Mouse (Mus musculus): ENCODE data around the gene Etnk2. TPM values are rescaled to one million over a fixed set of nuclear protein-coding genes. Genes with fewer than 3 reads are reported as not detected.

Gene Etnk2
- polyA plus RNA-seq, 1 experiment from 2014 or later, result 21.6 TPM

DNA sequence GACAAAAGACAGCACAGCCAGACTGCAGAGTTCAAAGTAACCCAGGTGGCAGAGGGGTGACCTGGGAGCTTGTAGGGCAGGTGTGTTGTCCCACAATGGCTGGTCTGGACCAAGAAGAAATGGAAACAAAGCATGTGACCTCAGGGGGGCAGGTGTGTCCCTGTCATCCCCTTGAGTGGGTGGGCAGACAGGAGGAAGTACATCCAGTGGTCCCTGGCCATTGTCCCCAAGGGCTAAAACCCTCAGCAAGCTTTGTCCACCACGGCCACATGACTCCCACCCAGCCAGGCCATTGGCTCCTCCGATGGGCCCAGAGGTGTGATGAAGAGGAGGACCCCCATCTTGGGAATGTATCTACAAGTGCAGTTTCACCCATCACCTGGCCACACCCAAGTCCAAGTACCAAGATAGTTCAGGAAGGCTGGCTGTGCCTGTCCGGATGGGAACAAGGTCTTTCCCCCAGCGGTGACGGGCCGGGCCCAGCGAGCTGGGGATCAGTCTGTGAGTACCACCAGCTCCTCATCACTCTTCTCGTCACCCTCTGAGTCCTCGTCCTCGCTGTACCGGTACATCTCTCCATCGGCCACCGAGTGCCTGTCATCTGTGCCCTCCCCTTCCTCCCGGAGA is 19.9 kb downstream of the Etnk2 start:
- H3K9me3 ChIP-seq (ENCODE audit: control insufficient read depth, low read length), result no peaks in the 10 kb centered on the region
- no peaks in the 10 kb centered on the region for H3K27me3 ChIP-seq (ENCODE audit: control insufficient read depth, insufficient read depth, low read length)
- no peaks in the 10 kb centered on the region for H3K36me3 ChIP-seq (ENCODE audit: control insufficient read depth, insufficient read depth, low read length)
- peak overlapping the region; percentile 78; the same call in 1 of the 2 replicates for H3K27ac ChIP-seq (ENCODE audit: low read depth, low read length)
- no peak overlapping the region for H3K4me3 ChIP-seq (ENCODE audit: low read depth, low read length)
- H3K9ac ChIP-seq (replicated peaks; ENCODE audit: low read depth, low read length), result no peak overlapping the region
- no peak for ATAC-seq (ENCODE audit: low read depth)
- WGBS, result 94% methylated on average over 14 of the region's 14 CpGs
- no peak overlapping the region for H3K4me2 ChIP-seq (ENCODE audit: low read depth, low read length)
- H3K4me1 ChIP-seq (ENCODE audit: control insufficient read depth, insufficient read depth, low read length), result no peaks in the 10 kb centered on the region

DNA sequence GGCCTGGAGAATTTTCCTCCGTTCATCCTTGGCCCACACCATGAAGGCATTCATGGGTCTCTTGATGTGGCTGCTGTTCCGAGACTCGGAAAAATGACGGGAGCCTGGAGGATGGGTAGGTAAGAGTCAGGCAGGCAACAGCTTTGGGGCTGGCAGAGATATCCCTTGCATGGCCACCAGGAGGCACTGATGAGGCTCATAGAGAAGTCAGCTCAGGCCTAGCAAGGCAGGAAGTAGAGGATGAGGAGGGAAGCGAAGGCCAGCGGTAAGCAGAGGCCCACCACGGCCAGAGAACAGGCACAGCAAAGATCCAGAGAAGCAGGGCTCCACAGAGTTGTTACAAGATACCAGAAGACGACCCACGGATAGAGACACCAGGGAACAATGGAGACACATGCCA is 22.1 kb downstream of the Etnk2 start:
- H3K9me3 ChIP-seq (ENCODE audit: control insufficient read depth, low read length), result no peaks in the 10 kb centered on the region
- H3K4me3 ChIP-seq (ENCODE audit: low read depth, low read length), result no peak overlapping the region
- H3K4me1 ChIP-seq (ENCODE audit: control insufficient read depth, insufficient read depth, low read length), result no peaks in the 10 kb centered on the region
- no peaks in the 10 kb centered on the region for H3K27me3 ChIP-seq (ENCODE audit: control insufficient read depth, insufficient read depth, low read length)
- WGBS, result 47% methylated on average over 9 of the region's 9 CpGs
- H3K27ac ChIP-seq (ENCODE audit: low read depth, low read length), result 0 out of 2 replicates have a peak overlapping the region, but pooled peaks have one; percentile 10
- 0 out of 2 replicates have a peak, but pooled peaks have one; percentile 25 for ATAC-seq (ENCODE audit: low read depth)
- H3K4me2 ChIP-seq (ENCODE audit: low read depth, low read length), result no peak overlapping the region
- no peaks in the 10 kb centered on the region for H3K36me3 ChIP-seq (ENCODE audit: control insufficient read depth, insufficient read depth, low read length)
- peak overlapping the region; percentile 32; the same call in 1 of the 2 replicates for H3K9ac ChIP-seq (replicated peaks; ENCODE audit: low read depth, low read length)

DNA sequence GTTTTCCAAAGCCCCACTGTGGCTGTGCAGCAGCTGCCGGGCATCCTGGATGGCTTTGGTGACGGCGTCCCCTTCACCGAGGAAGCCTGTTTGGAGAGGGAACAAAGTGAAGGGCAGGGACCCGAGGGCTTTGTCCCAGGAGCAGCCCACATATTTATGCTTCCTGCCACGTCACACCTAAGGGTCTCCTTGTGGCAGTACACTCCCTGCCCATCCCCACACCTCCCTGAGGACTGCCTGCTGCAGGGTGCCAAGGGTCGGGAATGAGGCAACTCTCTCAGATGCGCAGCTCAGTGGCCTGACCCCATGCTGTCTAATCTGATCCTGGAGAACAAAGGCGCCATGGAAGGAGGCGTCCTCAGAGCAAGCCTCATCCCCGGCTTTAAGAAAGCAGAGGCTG is 22.8 kb downstream of the Etnk2 start:
- H3K4me1 ChIP-seq (ENCODE audit: control insufficient read depth, insufficient read depth, low read length), result no peaks in the 10 kb centered on the region
- no peaks in the 10 kb centered on the region for H3K9me3 ChIP-seq (ENCODE audit: control insufficient read depth, low read length)
- H3K4me3 ChIP-seq (ENCODE audit: low read depth, low read length), result no peak overlapping the region
- no peak for ATAC-seq (ENCODE audit: low read depth)
- H3K36me3 ChIP-seq (ENCODE audit: control insufficient read depth, insufficient read depth, low read length), result no peaks in the 10 kb centered on the region
- H3K27me3 ChIP-seq (ENCODE audit: control insufficient read depth, insufficient read depth, low read length), result no peaks in the 10 kb centered on the region
- 0 out of 2 replicates have a peak overlapping the region, but pooled peaks have one; percentile 32 for H3K9ac ChIP-seq (replicated peaks; ENCODE audit: low read depth, low read length)
- WGBS, result 58% methylated on average over 11 of the region's 11 CpGs
- H3K27ac ChIP-seq (ENCODE audit: low read depth, low read length), result no peak overlapping the region
- no peak overlapping the region for H3K4me2 ChIP-seq (ENCODE audit: low read depth, low read length)

DNA sequence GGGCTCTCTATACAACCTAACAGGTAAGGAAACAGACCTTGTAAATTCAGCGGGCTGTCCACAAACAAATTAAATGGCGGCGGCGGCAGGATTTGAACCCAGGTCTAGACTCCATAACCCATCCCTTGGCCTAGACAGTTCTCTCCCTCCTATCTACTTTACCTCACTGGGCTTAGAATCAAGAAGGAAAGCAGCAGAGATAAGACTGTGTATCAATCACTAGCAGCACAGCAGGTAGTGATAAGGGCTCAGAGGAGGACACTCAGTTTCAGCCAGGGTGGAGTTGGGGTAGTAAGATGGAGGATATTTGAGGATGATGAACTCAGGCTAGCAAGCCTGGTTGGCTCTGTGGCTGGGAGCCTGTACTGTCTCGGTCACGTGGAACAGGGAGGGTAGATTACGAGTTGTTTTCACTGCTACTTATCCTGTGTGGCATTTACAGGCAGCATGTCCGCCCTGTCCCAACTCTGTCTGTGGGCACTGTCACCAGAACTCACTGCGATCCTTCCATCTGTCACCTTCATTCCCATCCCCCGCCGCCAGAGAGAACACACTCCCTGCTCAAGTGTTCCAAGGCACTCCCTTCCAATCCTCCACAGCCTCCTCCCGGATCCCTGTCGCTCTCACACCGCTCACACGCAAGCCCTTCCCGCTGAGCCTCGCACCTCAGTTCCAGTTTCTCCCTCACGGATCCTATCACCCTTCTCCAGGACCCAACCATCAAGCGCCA is 24.3 kb downstream of the Etnk2 start:
- no peak for ATAC-seq (ENCODE audit: low read depth)
- Histone ChIP-seq H3K27ac (ENCODE audit: low read depth, low read length) (no peak overlapping the region; the same call in 1 of the 2 replicates), H3K9ac (replicated peaks; ENCODE audit: low read depth, low read length) (no peak overlapping the region), H3K9me3 (ENCODE audit: control insufficient read depth, low read length) (no peaks in the 10 kb centered on the region), H3K36me3 (ENCODE audit: control insufficient read depth, insufficient read depth, low read length) (no peaks in the 10 kb centered on the region), H3K4me3 (ENCODE audit: low read depth, low read length) (no peak overlapping the region), H3K27me3 (ENCODE audit: control insufficient read depth, insufficient read depth, low read length) (no peaks in the 10 kb centered on the region), H3K4me1 (ENCODE audit: control insufficient read depth, insufficient read depth, low read length) (no peaks in the 10 kb centered on the region), H3K4me2 (ENCODE audit: low read depth, low read length) (no peak overlapping the region)
- 80% methylated on average over 19 of the region's 19 CpGs for WGBS

DNA sequence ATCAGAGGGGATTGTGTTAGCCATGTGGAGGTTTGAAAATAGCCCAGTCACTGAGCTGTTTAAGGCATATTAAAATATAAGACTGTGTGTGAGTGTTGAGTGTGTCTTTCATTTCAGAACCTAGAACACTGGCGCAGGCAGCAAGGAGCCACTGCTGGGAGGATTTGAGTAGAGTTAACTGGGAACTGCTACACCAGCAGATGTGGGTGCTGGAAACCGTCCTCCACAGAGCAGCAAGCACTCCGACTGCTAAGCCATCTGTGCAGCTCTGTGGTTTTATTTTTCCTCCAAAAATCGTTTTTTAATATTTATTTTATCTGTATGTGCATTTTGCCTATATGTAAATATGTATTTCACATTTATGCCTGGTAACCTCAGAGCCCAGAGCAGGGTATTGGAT is 31.3 kb downstream of the Etnk2 start:
- H3K27ac ChIP-seq (ENCODE audit: low read depth, low read length), result no peak overlapping the region
- peaks cover 14% of the 10 kb centered on the region for H3K4me1 ChIP-seq (ENCODE audit: control insufficient read depth, insufficient read depth, low read length)
- WGBS, result 59% methylated on average over 4 of the region's 4 CpGs
- H3K27me3 ChIP-seq (ENCODE audit: control insufficient read depth, insufficient read depth, low read length), result no peaks in the 10 kb centered on the region
- H3K4me3 ChIP-seq (ENCODE audit: low read depth, low read length), result no peak overlapping the region
- H3K9me3 ChIP-seq (ENCODE audit: control insufficient read depth, low read length), result no peaks in the 10 kb centered on the region
- ATAC-seq (ENCODE audit: low read depth), result no peak
- no peak overlapping the region for H3K4me2 ChIP-seq (ENCODE audit: low read depth, low read length)
- H3K36me3 ChIP-seq (ENCODE audit: control insufficient read depth, insufficient read depth, low read length), result no peaks in the 10 kb centered on the region
- H3K9ac ChIP-seq (replicated peaks; ENCODE audit: low read depth, low read length), result no peak overlapping the region

DNA sequence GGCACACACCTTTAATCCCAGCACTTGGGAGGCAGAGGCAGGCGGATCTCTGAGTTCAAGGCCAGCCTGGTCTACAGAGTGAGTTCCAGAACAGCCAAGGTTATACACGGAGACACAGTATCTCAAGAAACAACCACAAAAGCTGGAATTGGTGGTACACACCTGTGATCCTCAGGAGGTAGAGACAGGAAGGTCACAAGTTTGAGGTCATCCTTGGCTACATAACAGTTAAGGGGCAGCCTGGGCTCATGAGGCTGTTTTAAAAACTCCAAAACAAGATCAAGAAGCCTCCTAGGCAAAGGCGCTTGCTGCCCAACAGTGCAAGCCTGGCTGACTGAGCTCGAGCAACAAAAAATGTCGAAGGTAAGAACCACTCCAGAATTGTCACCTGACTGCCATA is 33.3 kb downstream of the Etnk2 start:
- no peak for ATAC-seq (ENCODE audit: low read depth)
- H3K4me1 ChIP-seq (ENCODE audit: control insufficient read depth, insufficient read depth, low read length), result peaks cover 14% of the 10 kb centered on the region
- H3K36me3 ChIP-seq (ENCODE audit: control insufficient read depth, insufficient read depth, low read length), result no peaks in the 10 kb centered on the region
- no peaks in the 10 kb centered on the region for H3K27me3 ChIP-seq (ENCODE audit: control insufficient read depth, insufficient read depth, low read length)
- no peak overlapping the region for H3K9ac ChIP-seq (replicated peaks; ENCODE audit: low read depth, low read length)
- no peak overlapping the region for H3K4me3 ChIP-seq (ENCODE audit: low read depth, low read length)
- peak overlapping the region; percentile 96; the same call in 1 of the 2 replicates for H3K27ac ChIP-seq (ENCODE audit: low read depth, low read length)
- no peaks in the 10 kb centered on the region for H3K9me3 ChIP-seq (ENCODE audit: control insufficient read depth, low read length)
- WGBS, result 87% methylated on average over 5 of the region's 5 CpGs
- H3K4me2 ChIP-seq (ENCODE audit: low read depth, low read length), result no peak overlapping the region

DNA sequence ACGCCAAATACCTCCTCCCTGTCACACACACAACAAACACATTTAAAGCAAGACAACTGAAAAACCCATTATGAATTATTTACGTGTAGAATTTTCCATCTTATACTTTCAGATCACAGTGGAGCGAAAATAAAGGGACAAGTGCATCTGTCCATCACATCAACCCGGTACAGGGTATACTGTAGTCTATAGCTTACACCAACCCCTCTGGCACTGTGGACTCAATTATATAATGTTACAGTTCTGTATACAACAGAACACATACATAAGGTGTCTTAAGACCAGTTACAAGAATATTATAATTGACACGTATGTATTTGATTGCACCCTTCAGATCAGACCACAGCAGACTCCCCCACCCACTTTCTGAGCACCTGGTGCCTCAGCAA is 33.7 kb downstream of the Etnk2 start:
- peak overlapping the region; percentile 30; the same call in 1 of the 2 replicates for H3K4me2 ChIP-seq (ENCODE audit: low read depth, low read length)
- no peaks in the 10 kb centered on the region for H3K27me3 ChIP-seq (ENCODE audit: control insufficient read depth, insufficient read depth, low read length)
- peak; percentile 33; the same call in 1 of the 2 replicates for ATAC-seq (ENCODE audit: low read depth)
- peak overlapping the region; percentile 96 for H3K27ac ChIP-seq (ENCODE audit: low read depth, low read length)
- H3K36me3 ChIP-seq (ENCODE audit: control insufficient read depth, insufficient read depth, low read length), result no peaks in the 10 kb centered on the region
- peak overlapping the region; percentile 49 for H3K9ac ChIP-seq (replicated peaks; ENCODE audit: low read depth, low read length)
- H3K4me3 ChIP-seq (ENCODE audit: low read depth, low read length), result no peak overlapping the region
- H3K9me3 ChIP-seq (ENCODE audit: control insufficient read depth, low read length), result no peaks in the 10 kb centered on the region
- WGBS, result 52% methylated on average over 5 of the region's 5 CpGs
- H3K4me1 ChIP-seq (ENCODE audit: control insufficient read depth, insufficient read depth, low read length), result peaks cover 14% of the 10 kb centered on the region

DNA sequence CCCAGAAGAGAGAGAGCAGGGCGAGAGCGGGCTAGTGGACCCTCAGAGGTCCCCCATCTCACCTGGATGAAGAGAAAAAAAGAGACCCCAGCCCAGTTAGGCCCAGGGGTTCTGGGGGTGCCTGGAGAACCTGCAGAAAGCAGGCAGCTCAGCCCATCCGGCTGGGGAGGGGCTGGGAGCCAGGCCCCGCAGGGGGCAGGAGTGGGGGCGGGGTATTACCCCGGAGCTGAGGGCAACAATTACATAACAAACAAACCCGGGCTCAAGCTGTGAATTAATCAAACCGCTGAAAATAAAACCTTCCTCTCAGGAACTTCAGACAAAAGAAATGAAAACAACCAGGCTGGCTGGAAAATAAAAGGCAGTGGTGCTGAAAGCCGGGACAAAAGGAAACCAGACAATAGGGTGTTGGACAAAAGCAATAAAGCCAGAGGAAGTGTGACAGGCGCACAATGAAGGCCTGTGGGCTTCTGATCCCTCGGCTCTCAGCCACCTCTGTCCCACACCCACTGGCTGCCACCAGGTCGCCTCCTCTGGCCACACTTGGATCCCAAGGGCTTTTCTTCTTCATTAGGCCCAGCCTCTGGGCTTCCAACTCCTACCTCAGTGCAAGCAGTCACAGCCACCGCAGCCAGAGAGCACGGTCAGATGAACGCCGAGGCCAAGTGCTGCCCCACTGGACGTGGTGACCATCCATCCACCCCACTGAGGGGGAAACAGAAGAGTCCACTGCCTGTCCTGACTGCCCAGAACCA is 34.3 kb downstream of the Etnk2 start:
- WGBS, result 5% methylated on average over 17 of the region's 17 CpGs
- Histone ChIP-seq H3K4me3 (ENCODE audit: low read depth, low read length) (no peak overlapping the region), H3K9me3 (ENCODE audit: control insufficient read depth, low read length) (no peaks in the 10 kb centered on the region)

More for the DNA sequence above, 34.3 kb downstream of the Etnk2 start:
- Histone ChIP-seq H3K4me1 (ENCODE audit: control insufficient read depth, insufficient read depth, low read length) (peaks cover 14% of the 10 kb centered on the region), H3K4me2 (ENCODE audit: low read depth, low read length) (peak overlapping the region; percentile 30; the same call in 1 of the 2 replicates), H3K9ac (replicated peaks; ENCODE audit: low read depth, low read length) (peak overlapping the region; percentile 51), H3K27ac (ENCODE audit: low read depth, low read length) (peak overlapping the region; percentile 96), H3K27me3 (ENCODE audit: control insufficient read depth, insufficient read depth, low read length) (no peaks in the 10 kb centered on the region), H3K36me3 (ENCODE audit: control insufficient read depth, insufficient read depth, low read length) (no peaks in the 10 kb centered on the region)
- peak; percentile 74 for ATAC-seq (ENCODE audit: low read depth)
